Mouse (Mus musculus): ENCODE measurements at regions not wholly inside any gene's neighbourhood (a gene's known extent, or its start where the extent isn't known, plus 50 kb on each side); places are given as distances from the start of the nearest gene placed in this dataset.

DNA sequence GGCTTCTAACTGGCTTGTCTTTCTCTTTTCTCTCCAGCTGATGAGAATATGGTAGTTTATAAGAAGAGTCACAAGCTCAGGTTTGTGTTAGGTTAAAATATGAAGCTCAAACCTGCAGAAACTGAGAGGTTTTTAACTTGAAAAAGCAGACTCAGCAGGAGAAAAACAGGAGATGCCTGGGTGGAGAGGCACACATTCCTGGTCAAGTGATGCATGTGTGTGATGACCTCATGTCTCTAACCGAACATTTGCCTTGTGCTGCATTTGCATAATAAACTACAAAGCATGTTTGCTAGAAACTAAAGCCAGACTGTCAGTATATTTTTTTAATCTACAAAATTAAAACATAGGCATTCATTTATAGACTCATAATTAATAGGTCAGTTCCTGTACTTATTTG lies 182.2 kb upstream of the Ctso start:
- no peak for ATAC-seq (ENCODE audit: insufficient read depth)
- 40% methylated on average over 1 of the region's 1 CpGs for WGBS (ENCODE audit: insufficient replicate concordance)

DNA sequence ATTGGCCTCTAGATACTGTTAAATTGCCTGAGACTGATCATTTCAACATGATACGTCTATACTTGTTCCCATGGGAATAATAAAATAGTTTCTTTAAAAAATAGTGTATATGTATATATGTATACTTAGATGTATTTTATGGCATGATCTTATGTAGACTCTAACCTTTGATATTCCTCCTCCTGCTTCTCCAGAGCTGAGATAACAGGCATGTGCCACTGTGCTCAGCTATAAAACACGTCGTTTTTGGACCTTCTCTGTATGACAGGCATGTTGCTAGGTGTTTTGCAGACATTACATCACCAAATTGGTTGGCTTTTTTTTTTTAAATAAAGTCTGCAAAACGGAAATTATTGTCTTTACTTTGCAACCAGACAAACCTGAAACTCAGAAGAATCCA lies 179.4 kb upstream of the Ctso start:
- no peak overlapping the region for H3K4me3 ChIP-seq (replicated peaks)
- no peaks in the 10 kb centered on the region for H3K36me3 ChIP-seq (replicated peaks)
- no peaks in the 10 kb centered on the region for H3K4me1 ChIP-seq (replicated peaks)
- H3K27me3 ChIP-seq = no peaks in the 10 kb centered on the region
- no peak overlapping the region for H3K9ac ChIP-seq
- H3K27ac ChIP-seq (replicated peaks) = no peak overlapping the region
- ATAC-seq (ENCODE audit: insufficient read depth) = no peak
- H3K4me2 ChIP-seq = no peak overlapping the region
- WGBS (ENCODE audit: insufficient replicate concordance) = 48% methylated on average over 4 of the region's 4 CpGs
- H3K9me3 ChIP-seq (replicated peaks) = no peaks in the 10 kb centered on the region

More for the DNA sequence above, 182.2 kb upstream of the Ctso start:
- no peak overlapping the region for H3K4me2 ChIP-seq
- H3K9ac ChIP-seq = no peak overlapping the region
- H3K27me3 ChIP-seq = no peaks in the 10 kb centered on the region
- H3K4me1 ChIP-seq (replicated peaks) = no peaks in the 10 kb centered on the region
- H3K4me3 ChIP-seq (replicated peaks) = no peak overlapping the region
- H3K9me3 ChIP-seq (replicated peaks) = no peaks in the 10 kb centered on the region
- H3K36me3 ChIP-seq (replicated peaks) = no peaks in the 10 kb centered on the region
- H3K27ac ChIP-seq (replicated peaks) = no peak overlapping the region

DNA sequence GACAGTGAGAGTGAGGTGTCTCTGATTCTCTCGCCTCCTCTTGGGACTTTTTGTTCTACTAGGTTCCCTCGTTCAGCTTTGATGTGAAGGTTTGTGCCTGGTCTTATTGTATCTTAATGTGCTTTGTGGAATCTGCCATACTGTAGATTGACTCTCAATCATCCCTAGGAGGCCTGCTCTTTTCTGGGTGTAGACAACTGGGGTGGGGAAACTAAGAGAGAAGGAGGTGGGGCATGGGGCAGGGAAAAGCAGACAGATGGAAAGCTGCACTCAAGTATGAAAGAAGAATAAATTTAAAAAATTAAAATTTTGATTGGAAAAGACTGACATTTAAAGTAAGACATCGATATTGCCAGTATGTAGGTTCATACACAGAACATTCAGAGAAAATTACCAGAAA lies 172.0 kb upstream of the Ctso start:
- Histone ChIP-seq H3K27me3 (no peaks in the 10 kb centered on the region), H3K4me3 (replicated peaks) (no peak overlapping the region)
- WGBS (ENCODE audit: insufficient replicate concordance) = 50% methylated on average over 3 of the region's 3 CpGs

DNA sequence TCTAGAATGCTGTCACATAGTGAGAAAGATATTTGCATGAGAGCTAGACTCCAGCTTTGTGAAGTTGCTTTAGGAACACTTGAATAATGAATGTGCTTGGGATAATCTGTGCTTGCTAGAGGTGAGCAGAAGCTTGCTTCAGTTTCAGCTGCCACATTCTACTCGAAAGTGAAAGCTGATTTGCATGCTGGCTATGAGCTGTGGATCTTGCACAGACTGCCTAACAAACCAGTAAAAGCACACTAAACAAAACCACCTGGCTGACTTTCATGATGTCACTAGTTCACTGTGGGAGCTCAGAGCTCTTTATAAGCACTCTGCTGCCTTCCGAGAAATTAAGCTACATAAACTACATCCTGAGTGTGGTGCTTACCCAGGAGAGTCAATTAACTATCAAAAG lies 171.5 kb upstream of the Ctso start:
- WGBS (ENCODE audit: insufficient replicate concordance) = 48% methylated on average over 2 of the region's 2 CpGs

More for the DNA sequence above, 172.0 kb upstream of the Ctso start:
- Histone ChIP-seq H3K9me3 (replicated peaks) (no peaks in the 10 kb centered on the region), H3K36me3 (replicated peaks) (no peaks in the 10 kb centered on the region), H3K27ac (replicated peaks) (no peak overlapping the region), H3K4me1 (replicated peaks) (no peaks in the 10 kb centered on the region), H3K9ac (no peak overlapping the region), H3K4me2 (no peak overlapping the region)
- ATAC-seq (ENCODE audit: insufficient read depth) = no peak

DNA sequence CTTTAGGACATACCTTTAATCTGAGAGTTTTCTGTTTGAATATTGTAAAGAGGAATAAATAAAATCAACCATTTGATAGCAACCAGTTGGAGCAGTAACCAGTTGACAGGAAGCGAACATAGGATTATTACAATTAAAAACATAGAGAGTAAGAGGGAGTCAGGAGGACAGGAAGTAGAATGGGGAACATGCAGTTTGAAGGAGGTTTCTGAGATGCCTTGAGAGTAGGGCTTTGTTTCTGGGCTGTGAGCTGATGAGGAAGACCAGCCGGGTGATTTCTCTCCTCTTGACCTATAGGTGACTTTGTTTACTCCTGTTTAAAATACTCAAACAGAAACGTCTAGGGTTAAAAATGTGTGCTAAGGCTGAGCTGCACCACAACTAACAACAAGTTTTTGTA lies 160.6 kb upstream of the Ctso start:
- no peak overlapping the region for H3K4me3 ChIP-seq (replicated peaks)
- no peak overlapping the region for H3K27ac ChIP-seq (replicated peaks)
- H3K4me1 ChIP-seq (replicated peaks) = no peaks in the 10 kb centered on the region
- H3K4me2 ChIP-seq = no peak overlapping the region
- no peak overlapping the region for H3K9ac ChIP-seq
- WGBS (ENCODE audit: insufficient replicate concordance) = 30% methylated on average over 3 of the region's 3 CpGs
- no peaks in the 10 kb centered on the region for H3K9me3 ChIP-seq (replicated peaks)
- ATAC-seq (ENCODE audit: insufficient read depth) = no peak
- H3K27me3 ChIP-seq = no peaks in the 10 kb centered on the region
- H3K36me3 ChIP-seq (replicated peaks) = no peaks in the 10 kb centered on the region

More for the DNA sequence above, 171.5 kb upstream of the Ctso start:
- Histone ChIP-seq H3K36me3 (replicated peaks) (no peaks in the 10 kb centered on the region), H3K4me3 (replicated peaks) (no peak overlapping the region), H3K4me2 (no peak overlapping the region), H3K27ac (replicated peaks) (no peak overlapping the region), H3K9me3 (replicated peaks) (no peaks in the 10 kb centered on the region), H3K27me3 (no peaks in the 10 kb centered on the region), H3K4me1 (replicated peaks) (no peaks in the 10 kb centered on the region), H3K9ac (no peak overlapping the region)
- no peak for ATAC-seq (ENCODE audit: insufficient read depth)

DNA sequence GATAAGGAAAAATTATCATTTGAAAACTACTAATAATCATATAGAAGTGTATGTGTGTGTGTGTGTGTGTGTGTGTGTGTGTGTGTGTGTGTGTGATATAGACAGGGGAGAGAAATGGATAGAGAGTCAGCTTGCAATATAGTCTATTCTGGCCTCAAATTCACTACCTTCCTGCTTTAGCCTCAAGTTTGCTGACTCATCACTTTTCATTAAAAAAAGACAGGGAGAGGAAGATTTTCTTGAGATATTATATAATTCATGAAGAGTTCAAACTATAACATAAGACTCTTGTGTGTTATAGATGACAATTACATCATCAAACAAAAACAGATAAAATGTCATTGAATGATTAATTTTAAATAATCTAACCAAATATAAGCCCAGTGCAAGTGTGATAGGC lies 159.4 kb upstream of the Ctso start:
- Histone ChIP-seq H3K9ac (no peak overlapping the region), H3K27me3 (no peaks in the 10 kb centered on the region), H3K4me1 (replicated peaks) (no peaks in the 10 kb centered on the region), H3K4me2 (no peak overlapping the region), H3K4me3 (replicated peaks) (no peak overlapping the region), H3K27ac (replicated peaks) (no peak overlapping the region), H3K9me3 (replicated peaks) (no peaks in the 10 kb centered on the region), H3K36me3 (replicated peaks) (no peaks in the 10 kb centered on the region)
- ATAC-seq (ENCODE audit: insufficient read depth) = no peak

DNA sequence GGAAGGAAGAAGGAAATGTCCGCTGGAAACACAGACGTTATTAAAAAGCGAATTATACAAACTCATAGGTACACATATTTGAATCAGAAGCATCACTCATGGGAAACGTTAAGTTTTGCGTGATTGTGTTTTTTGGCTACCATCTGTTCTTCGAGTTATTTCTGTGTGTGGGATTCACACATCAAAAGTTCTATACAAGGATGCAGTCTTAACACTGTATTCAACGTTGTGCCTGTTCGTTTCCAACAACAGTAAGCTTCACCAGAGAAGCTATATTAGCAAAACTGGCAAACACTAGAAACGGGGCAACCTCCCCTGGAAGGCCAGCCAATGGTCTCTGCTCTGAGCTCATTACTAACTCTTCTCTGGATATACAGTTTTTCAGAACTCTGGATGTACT lies 150.3 kb upstream of the Ctso start:
- Histone ChIP-seq H3K27ac (replicated peaks) (no peak overlapping the region), H3K4me2 (no peak overlapping the region), H3K4me1 (replicated peaks) (no peaks in the 10 kb centered on the region; the same call in 1 of the 2 replicates), H3K36me3 (replicated peaks) (no peaks in the 10 kb centered on the region), H3K9ac (no peak overlapping the region), H3K27me3 (no peaks in the 10 kb centered on the region), H3K4me3 (replicated peaks) (no peak overlapping the region), H3K9me3 (replicated peaks) (no peaks in the 10 kb centered on the region)
- WGBS (ENCODE audit: insufficient replicate concordance) = 66% methylated on average over 9 of the region's 9 CpGs
- no peak for ATAC-seq (ENCODE audit: insufficient read depth)

DNA sequence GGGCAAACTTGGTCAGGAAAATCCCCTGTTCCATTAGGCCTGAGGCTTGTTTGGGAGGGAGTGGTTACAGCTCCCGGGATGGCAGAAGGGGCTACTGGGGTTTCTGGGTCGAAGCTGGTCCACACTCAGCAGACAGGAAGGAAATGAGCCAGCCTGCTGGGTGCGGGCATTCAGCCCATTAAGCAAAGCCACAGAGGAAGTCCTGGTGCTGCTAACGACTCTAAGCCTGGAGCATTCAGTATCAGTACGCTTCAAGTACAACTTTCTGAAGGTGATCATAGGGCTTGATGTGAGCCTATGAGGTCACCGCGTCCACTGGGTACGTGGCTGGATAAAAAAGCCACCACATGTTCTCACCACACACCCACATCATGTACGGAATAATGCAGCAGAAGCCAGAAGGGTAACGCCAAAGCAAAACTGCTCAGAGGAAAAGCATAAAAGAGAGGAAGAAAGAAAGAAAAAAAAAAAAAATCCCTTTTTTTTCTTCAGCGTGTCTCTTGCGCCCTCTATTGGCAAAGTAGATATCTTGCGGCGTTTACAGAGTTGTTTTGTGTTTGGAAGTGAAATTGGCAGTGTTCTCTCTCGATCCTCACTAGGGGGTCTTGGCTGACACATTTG lies 149.4 kb upstream of the Ctso start:
- Histone ChIP-seq H3K27ac (replicated peaks) (no peak overlapping the region), H3K4me1 (replicated peaks) (no peaks in the 10 kb centered on the region; the same call in 1 of the 2 replicates), H3K27me3 (no peaks in the 10 kb centered on the region), H3K9ac (no peak overlapping the region), H3K4me3 (replicated peaks) (no peak overlapping the region), H3K36me3 (replicated peaks) (no peaks in the 10 kb centered on the region), H3K4me2 (peak overlapping the region; percentile 25; the same call in 1 of the 2 replicates), H3K9me3 (replicated peaks) (no peaks in the 10 kb centered on the region)
- 4% methylated on average over 15 of the region's 15 CpGs for WGBS (ENCODE audit: insufficient replicate concordance)
- ATAC-seq (ENCODE audit: insufficient read depth) = no peak

DNA sequence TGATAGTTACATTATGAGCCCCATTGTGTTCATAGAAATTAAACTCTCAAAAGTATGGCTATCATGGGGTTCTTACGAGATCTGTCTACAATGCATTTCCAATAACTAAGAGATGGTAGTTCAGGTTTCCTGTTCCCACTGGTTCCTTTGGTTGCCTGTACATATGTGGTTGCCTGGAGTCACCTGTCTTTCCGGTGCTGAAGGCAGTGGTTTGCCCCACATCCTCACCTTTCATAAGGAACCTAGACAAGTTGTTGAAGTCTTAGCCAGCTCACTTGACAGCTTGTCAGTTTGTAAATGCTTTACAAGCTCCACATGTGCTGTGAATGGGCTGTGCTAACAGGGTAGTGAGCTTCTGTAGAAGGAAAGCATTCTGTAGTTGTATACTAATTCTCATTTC lies 143.5 kb upstream of the Ctso start:
- no peaks in the 10 kb centered on the region for H3K4me1 ChIP-seq (replicated peaks)
- no peaks in the 10 kb centered on the region for H3K9me3 ChIP-seq (replicated peaks)
- no peak for ATAC-seq (ENCODE audit: insufficient read depth)
- H3K27me3 ChIP-seq = no peaks in the 10 kb centered on the region
- no peaks in the 10 kb centered on the region for H3K36me3 ChIP-seq (replicated peaks)
- H3K27ac ChIP-seq (replicated peaks) = no peak overlapping the region
- H3K4me3 ChIP-seq (replicated peaks) = no peak overlapping the region
- H3K4me2 ChIP-seq = no peak overlapping the region
- H3K9ac ChIP-seq = no peak overlapping the region
- WGBS (ENCODE audit: insufficient replicate concordance) = 53% methylated on average over 2 of the region's 2 CpGs

DNA sequence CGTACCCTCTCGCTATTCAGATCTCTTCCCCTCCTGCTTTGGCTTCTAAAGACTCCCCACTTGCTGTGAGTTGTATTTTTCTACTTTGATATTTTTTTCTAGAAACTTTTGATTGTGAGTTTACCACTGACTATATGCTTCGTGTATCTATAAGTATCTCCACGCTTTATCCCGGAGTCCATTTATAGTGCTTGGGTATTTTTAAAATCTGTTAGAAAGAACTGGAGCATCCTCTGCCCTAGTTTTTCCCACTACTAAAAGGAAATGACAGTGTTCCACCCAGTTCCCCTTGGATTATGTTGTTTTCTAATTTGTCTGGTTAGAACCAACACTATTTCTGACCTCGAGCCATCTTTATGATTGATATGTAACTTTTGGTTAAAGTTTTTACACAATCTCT lies 142.7 kb upstream of the Ctso start:
- Histone ChIP-seq H3K9me3 (replicated peaks) (no peaks in the 10 kb centered on the region), H3K9ac (no peak overlapping the region), H3K4me2 (no peak overlapping the region), H3K4me1 (replicated peaks) (no peaks in the 10 kb centered on the region), H3K4me3 (replicated peaks) (no peak overlapping the region), H3K27me3 (no peaks in the 10 kb centered on the region), H3K27ac (replicated peaks) (no peak overlapping the region), H3K36me3 (replicated peaks) (no peaks in the 10 kb centered on the region)
- no peak for ATAC-seq (ENCODE audit: insufficient read depth)
- 65% methylated on average over 6 of the region's 6 CpGs for WGBS (ENCODE audit: insufficient replicate concordance)

DNA sequence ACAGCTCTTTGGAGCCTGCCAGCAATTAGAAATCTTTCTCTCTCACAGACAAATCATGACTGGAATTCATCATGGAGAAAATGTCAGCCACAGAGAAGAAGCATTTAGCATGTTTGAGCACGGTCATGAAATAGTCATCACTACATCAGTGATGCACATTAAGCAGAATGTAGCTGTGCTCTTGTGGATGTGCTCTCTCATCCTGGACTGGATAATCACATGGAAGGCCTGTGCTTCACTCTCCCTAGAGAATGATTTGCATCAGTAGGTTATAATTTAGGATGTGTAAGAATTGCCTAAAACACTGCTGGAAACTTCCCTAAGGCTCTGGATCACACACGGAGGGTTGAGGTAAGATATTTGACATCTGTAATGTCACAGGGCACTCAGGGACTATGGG lies 130.3 kb upstream of the Ctso start:
- no peaks in the 10 kb centered on the region for H3K27me3 ChIP-seq
- no peaks in the 10 kb centered on the region for H3K9me3 ChIP-seq (replicated peaks)
- no peak overlapping the region for H3K9ac ChIP-seq
- 63% methylated on average over 2 of the region's 2 CpGs for WGBS (ENCODE audit: insufficient replicate concordance)
- H3K4me1 ChIP-seq (replicated peaks) = no peaks in the 10 kb centered on the region
- no peaks in the 10 kb centered on the region for H3K36me3 ChIP-seq (replicated peaks)
- H3K4me3 ChIP-seq (replicated peaks) = no peak overlapping the region
- no peak overlapping the region for H3K4me2 ChIP-seq
- no peak for ATAC-seq (ENCODE audit: insufficient read depth)
- no peak overlapping the region for H3K27ac ChIP-seq (replicated peaks)

DNA sequence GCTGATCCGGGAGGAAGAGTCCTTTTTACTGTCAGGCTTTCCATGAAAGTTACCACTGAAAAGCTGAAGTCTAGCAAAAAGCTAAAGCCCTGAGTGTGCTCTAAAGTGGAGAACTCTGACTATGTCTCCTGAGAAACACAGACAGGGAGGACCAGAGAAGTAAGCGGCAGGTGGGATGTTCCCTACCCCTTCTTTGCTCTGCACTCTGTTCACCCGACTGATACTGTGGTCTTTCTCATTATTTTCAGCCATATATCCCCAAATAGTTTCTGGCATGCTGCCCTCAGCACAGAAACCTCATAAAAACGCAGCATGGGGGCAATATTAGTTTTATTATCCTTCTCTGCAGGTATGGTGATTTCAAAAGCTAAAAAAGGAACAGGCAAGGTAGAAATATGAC lies 126.7 kb upstream of the Ctso start:
- H3K27me3 ChIP-seq = no peaks in the 10 kb centered on the region
- H3K36me3 ChIP-seq (replicated peaks) = no peaks in the 10 kb centered on the region
- no peak overlapping the region for H3K27ac ChIP-seq (replicated peaks)
- H3K9ac ChIP-seq = no peak overlapping the region
- H3K4me3 ChIP-seq (replicated peaks) = no peak overlapping the region
- H3K9me3 ChIP-seq (replicated peaks) = no peaks in the 10 kb centered on the region
- no peak overlapping the region for H3K4me2 ChIP-seq
- WGBS (ENCODE audit: insufficient replicate concordance) = 46% methylated on average over 4 of the region's 4 CpGs
- H3K4me1 ChIP-seq (replicated peaks) = no peaks in the 10 kb centered on the region
- no peak for ATAC-seq (ENCODE audit: insufficient read depth)
